Mouse (Mus musculus): ENCODE measurements around the gene Tagln3.

Gene Tagln3

GRCm38 (mm10) chr16:45718296-45718695 is 6.1 kb downstream of the Tagln3 start:
- DNase-seq = no peak

- DNase-seq = no peak
These were observed 9.8 kb downstream of the Tagln3 start for GRCm38 (mm10) chr16:45714489-45715150.

GRCm38 (mm10) chr16:45713878-45714277 is 10.5 kb downstream of the Tagln3 start:
- DNase-seq = no peak

GRCm38 (mm10) chr16:45713261-45713660 is 11.1 kb downstream of the Tagln3 start:
- DNase-seq = peak; percentile 60

GRCm38 (mm10) chr16:45711263-45711662 is 13.1 kb downstream of the Tagln3 start:
- peak; percentile 36 for DNase-seq

- no peak for DNase-seq
These were observed 25.1 kb downstream of the Tagln3 start for GRCm38 (mm10) chr16:45699301-45699700.

GRCm38 (mm10) chr16:45697996-45698395 is 26.4 kb downstream of the Tagln3 start:
- no peak for DNase-seq

- peak; percentile 24 for DNase-seq
These were observed 28.8 kb downstream of the Tagln3 start for GRCm38 (mm10) chr16:45695445-45696160.

- no peak for DNase-seq
These were observed 30.9 kb downstream of the Tagln3 start, which contains the start of gene Tmprss7 for GRCm38 (mm10) chr16:45693558-45693957. TSS of gene Tmprss7 (minus strand) at chr16:45693658.

- peak; percentile 20 for DNase-seq
These were observed 31.6 kb downstream of the Tagln3 start for GRCm38 (mm10) chr16:45692851-45693250.

- DNase-seq = peak; percentile 67
These were observed 34.2 kb downstream of the Tagln3 start for GRCm38 (mm10) chr16:45690178-45690577.

- no peak for DNase-seq
These were observed 37.6 kb downstream of the Tagln3 start for GRCm38 (mm10) chr16:45686833-45687232.

GRCm38 (mm10) chr16:45685295-45685694 is 39.1 kb downstream of the Tagln3 start:
- peak; percentile 11 for DNase-seq

GRCm38 (mm10) chr16:45684815-45685214 is 39.6 kb downstream of the Tagln3 start:
- peak; percentile 73 for DNase-seq

- peak; percentile 23 for DNase-seq
These were observed 47.9 kb downstream of the Tagln3 start for GRCm38 (mm10) chr16:45676462-45676861.

GRCm38 (mm10) chr16:45670005-45670404 is 54.4 kb downstream of the Tagln3 start:
- no peak for DNase-seq

GRCm38 (mm10) chr16:45668178-45668577 is 56.2 kb downstream of the Tagln3 start:
- no peak for DNase-seq

GRCm38 (mm10) chr16:45666136-45666535 is 58.3 kb downstream of the Tagln3 start:
- DNase-seq = no peak

- DNase-seq = no peak
These were observed 62.0 kb downstream of the Tagln3 start for GRCm38 (mm10) chr16:45662381-45662780.

Data from retina, postnatal 1 day (tissue).